Comparison of ENCODE assay signal across 18 mouse cellular contexts in genomic region chr10:21711866-21712265, GRCm38 (mm10).
DNase-seq lines count a peak whose midpoint lies in the region; ATAC-seq lines count a peak whose summit lies in the region.
"Had no signal": no experiment of that assay in that cellular context is flagged by ENCODE, and none has a peak within 500 bp of the region (broad histone marks: within the 10 kb centered on the region; RNA-seq: fewer than 3 reads in every experiment).

No protein-coding gene starts in this region.

- no peak for ATAC-seq in CD4-positive, CD25-positive, alpha-beta regulatory T cell, adult 4 months
- ATAC-seq: activated CD4-positive, CD25-positive, alpha-beta regulatory T cell, adult 4 months; forebrain, embryonic 16.5 days; Patski had no signal

- DNase-seq in heart, adult 8-10 months (ENCODE audit: low spot score) = peak; percentile 18
- no peak for DNase-seq in heart, postnatal 36 days
- peak; percentile 25 to 30 for DNase-seq in layer of hippocampus, adult 18-20 months (ENCODE audit: low spot score in 2 of 2)
- no peak for DNase-seq in layer of hippocampus, postnatal 25 days (ENCODE audit: extremely low spot score in 1 of 2, low spot score in 1 of 2)
- peak; percentile 47 for DNase-seq in brain, adult 2 months (ENCODE audit: low read depth, low spot score)
- DNase-seq in layer of hippocampus, postnatal 36 days = peak; percentile 16 to 19
- DNase-seq: adrenal gland, postnatal 14 days; cerebellum, adult 18-20 months; cerebellum, adult 9-11 months; cerebellum, postnatal 36 days; gastrocnemius, adult 2 months; gastrocnemius, postnatal 36 days; heart, adult 11 months; heart, postnatal 10 days had no signal

- intact Hi-C loops in heart, postnatal 36 days (cut with DNase I) = no loop called here

Comparison
In these comparisons a context has a peak if more than half of its experiments do, and no peak if none do; other contexts are left out.
1. DNase-seq: peak in heart, adult 8-10 months (single experiment), layer of hippocampus, adult 18-20 months (2 of 2), brain, adult 2 months (single experiment) and layer of hippocampus, postnatal 36 days (2 of 2); none in heart, postnatal 36 days (0 of 2) and layer of hippocampus, postnatal 25 days (0 of 2).